ENCODE assay signal across 10 mouse cellular contexts in the genomic region with DNA sequence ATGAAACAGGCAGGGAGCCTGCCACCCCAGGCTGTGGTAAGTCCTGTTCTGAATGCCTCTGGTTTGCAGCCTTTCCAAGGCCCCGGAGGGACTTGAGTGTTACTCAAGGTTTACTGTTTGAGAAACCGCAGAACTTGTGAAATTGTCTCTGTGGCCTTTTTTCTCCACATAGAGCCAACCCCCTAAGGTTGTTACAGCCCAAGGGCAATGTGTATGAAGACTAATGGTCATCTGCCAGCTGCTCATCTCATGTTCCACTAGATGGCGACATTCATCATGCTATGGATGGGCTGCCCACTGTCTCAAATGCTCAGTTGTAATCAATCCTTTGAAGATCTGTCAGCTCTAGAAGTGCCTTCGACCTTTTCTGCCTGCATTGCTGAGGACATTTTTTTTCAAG. TPM values are rescaled to one million over a fixed set of nuclear protein-coding genes. Genes with fewer than 3 reads are reported as not detected.
A peak's percentile ranks its signal among the peaks of the same experiment; 100 is the strongest.
DNase-seq lines count a peak whose midpoint lies in the region; ATAC-seq lines count a peak whose summit lies in the region.
"Had no signal": no experiment of that assay in that cellular context is flagged by ENCODE, and none has a peak within 500 bp of the region (broad histone marks: within the 10 kb centered on the region; RNA-seq: fewer than 3 reads in every experiment).

No protein-coding gene starts in this region.

- H3K4me1 ChIP-seq in hindbrain, embryonic 10.5 days (replicated peaks): no peaks in the 10 kb centered on the region
- H3K4me1 ChIP-seq in hindbrain, embryonic 13.5 days (replicated peaks): no peaks in the 10 kb centered on the region
- H3K4me1 ChIP-seq in embryonic facial prominence, embryonic 11.5 days (ENCODE audit: control insufficient read depth, insufficient read depth, low read length): no peaks in the 10 kb centered on the region
- H3K4me1 ChIP-seq: embryonic facial prominence, embryonic 13.5 days; limb, embryonic 15.5 days had no signal

- no peak overlapping the region for H3K27ac ChIP-seq in hindbrain, embryonic 10.5 days
- H3K27ac ChIP-seq in hindbrain, embryonic 13.5 days: no peak overlapping the region
- no peak overlapping the region for H3K27ac ChIP-seq in embryonic facial prominence, embryonic 11.5 days (replicated peaks; ENCODE audit: low read depth, low read length)
- H3K27ac ChIP-seq: embryonic facial prominence, embryonic 13.5 days; limb, embryonic 15.5 days had no signal

- H3K9ac ChIP-seq in hindbrain, embryonic 13.5 days: no peak overlapping the region
- no peak overlapping the region for H3K9ac ChIP-seq in embryonic facial prominence, embryonic 11.5 days (replicated peaks; ENCODE audit: low read length)
- H3K9ac ChIP-seq: embryonic facial prominence, embryonic 13.5 days; limb, embryonic 15.5 days had no signal

- no peaks in the 10 kb centered on the region for H3K27me3 ChIP-seq in hindbrain, embryonic 10.5 days (ENCODE audit: insufficient read depth, poor library complexity, severe bottlenecking)
- no peaks in the 10 kb centered on the region for H3K27me3 ChIP-seq in hindbrain, embryonic 13.5 days
- H3K27me3 ChIP-seq in embryonic facial prominence, embryonic 11.5 days (ENCODE audit: control insufficient read depth, insufficient read depth, low read length): no peaks in the 10 kb centered on the region
- H3K27me3 ChIP-seq: embryonic facial prominence, embryonic 13.5 days; limb, embryonic 15.5 days had no signal

- WGBS in hindbrain, embryonic 10.5 days: 39% methylated on average over 4 of the region's 4 CpGs
- WGBS in hindbrain, embryonic 13.5 days: 37% methylated on average over 4 of the region's 4 CpGs
- 31% methylated on average over 4 of the region's 4 CpGs for WGBS in embryonic facial prominence, embryonic 11.5 days

- no peak overlapping the region for H3K4me2 ChIP-seq in hindbrain, embryonic 13.5 days
- no peak overlapping the region for H3K4me2 ChIP-seq in embryonic facial prominence, embryonic 11.5 days (ENCODE audit: low read depth, low read length)
- H3K4me2 ChIP-seq: embryonic facial prominence, embryonic 13.5 days; limb, embryonic 15.5 days had no signal

- no peaks in the 10 kb centered on the region for H3K9me3 ChIP-seq in hindbrain, embryonic 10.5 days
- H3K9me3 ChIP-seq in hindbrain, embryonic 13.5 days: no peaks in the 10 kb centered on the region
- H3K9me3 ChIP-seq in embryonic facial prominence, embryonic 11.5 days (replicated peaks; ENCODE audit: control insufficient read depth, low read length): no peaks in the 10 kb centered on the region
- H3K9me3 ChIP-seq: embryonic facial prominence, embryonic 13.5 days; limb, embryonic 15.5 days had no signal

- H3K36me3 ChIP-seq in hindbrain, embryonic 10.5 days: no peaks in the 10 kb centered on the region
- H3K36me3 ChIP-seq in hindbrain, embryonic 13.5 days: no peaks in the 10 kb centered on the region
- H3K36me3 ChIP-seq in embryonic facial prominence, embryonic 11.5 days (replicated peaks; ENCODE audit: control insufficient read depth, insufficient read depth, low read depth, low read length): no peaks in the 10 kb centered on the region
- H3K36me3 ChIP-seq: embryonic facial prominence, embryonic 13.5 days; limb, embryonic 15.5 days had no signal

- DNase-seq in hindbrain, embryonic 10.5 days (ENCODE audit: low spot score): peak; percentile 20
- DNase-seq in 3T3-L1 (ENCODE audit: low read depth, low spot score) (peak; percentile 48), MN1 (ENCODE audit: low spot score) (peak; percentile 7)
- peak; percentile 49 for DNase-seq in embryonic facial prominence, embryonic 11.5 days (ENCODE audit: low spot score)
- peak; percentile 11 to 15 for DNase-seq in lung, adult 18-20 months
- DNase-seq in spleen, adult 18-20 months: no peak
- no peak for DNase-seq in spleen, postnatal 14 days (ENCODE audit: low spot score in 2 of 2)

- ATAC-seq in hindbrain, embryonic 13.5 days (ENCODE audit: low FRiP score): no peak
- no peak for ATAC-seq in embryonic facial prominence, embryonic 11.5 days (replicated peaks; ENCODE audit: insufficient number of reproducible peaks, low FRiP score, low TSS enrichment, low read depth)

- H3K4me3 ChIP-seq in hindbrain, embryonic 10.5 days: no peak overlapping the region
- H3K4me3 ChIP-seq in hindbrain, embryonic 13.5 days: no peak overlapping the region
- H3K4me3 ChIP-seq in embryonic facial prominence, embryonic 11.5 days (ENCODE audit: low read depth, low read length): no peak overlapping the region
- H3K4me3 ChIP-seq: embryonic facial prominence, embryonic 13.5 days; limb, embryonic 15.5 days had no signal

RNA-seq across cellular contexts. Expression of gene Serpinb12, which starts 32.8 kb away (rescaled TPM):
- not detected in 2 replicates for polyA plus RNA-seq in hindbrain, embryonic 10.5 days (2016; fragmentation: Nextera tagmentation; extraction: Ambion mirVana)
- 0.12 TPM in 1 of 2 replicates, not detected in the other for polyA plus RNA-seq in hindbrain, embryonic 13.5 days (2015; fragmentation: Nextera tagmentation; extraction: Ambion mirVana)
- not detected in 2 replicates for polyA plus RNA-seq in embryonic facial prominence, embryonic 11.5 days (2014; fragmentation: Nextera tagmentation; extraction: Ambion mirVana)

RNA-seq across cellular contexts. Expression of gene Serpinb5, which starts 40.4 kb away (rescaled TPM):
- not detected in 2 replicates for polyA plus RNA-seq in hindbrain, embryonic 10.5 days (2016; fragmentation: Nextera tagmentation; extraction: Ambion mirVana)
- not detected in 2 replicates for polyA plus RNA-seq in hindbrain, embryonic 13.5 days (2015; fragmentation: Nextera tagmentation; extraction: Ambion mirVana)
- 0.42 and 0.46 TPM in 2 replicates for polyA plus RNA-seq in embryonic facial prominence, embryonic 11.5 days (2014; fragmentation: Nextera tagmentation; extraction: Ambion mirVana)

Comparison
In these comparisons a context has a peak if more than half of its experiments do, and no peak if none do; other contexts are left out.
1. DNase-seq: peak in hindbrain, embryonic 10.5 days (single experiment), 3T3-L1 (single experiment), MN1 (single experiment), embryonic facial prominence, embryonic 11.5 days (single experiment) and lung, adult 18-20 months (2 of 2); none in spleen, adult 18-20 months (0 of 2) and spleen, postnatal 14 days (0 of 2).